Mouse (Mus musculus) forebrain, embryonic 14.5 days (tissue): ENCODE measurements around the gene Hip1r. TPM values are rescaled to one million over a fixed set of nuclear protein-coding genes. Genes with fewer than 3 reads are reported as not detected.

ENCODE experiments used
- ATAC-seq: fragments of 200-750 bp; cut with Nextera tagmentation; 2 replicates; pipeline ENCODE4 v1.8.0; 2017; ENCODE audit warnings: mild to moderate bottlenecking, moderate library complexity
- DNase-seq: peaks from one replicate; pipeline ENCODE4 v3.0.0-alpha.2; 2015; ENCODE audit warnings: low spot score
- H3K27ac ChIP-seq: fragments of 300-500 bp; sonication (generic); 2 replicates; pipeline ENCODE4 v1.5.1; 2014; ENCODE audit warnings: low read depth, mild to moderate bottlenecking, control low read depth, low read length, moderate library complexity
- H3K27me3 ChIP-seq: fragments of 300-500 bp; sonication (generic); replicated peaks from 2 replicates; pipeline ENCODE4 v1.6.1; 2014; ENCODE audit warnings: low read length, control low read depth, mixed read lengths; ENCODE audit not compliant: control insufficient read depth, insufficient read depth
- H3K36me3 ChIP-seq: fragments of 300-500 bp; sonication (generic); 2 replicates; pipeline ENCODE4 v1.6.1; 2014; ENCODE audit warnings: low read length, control low read depth; ENCODE audit not compliant: control insufficient read depth, insufficient read depth
- H3K4me1 ChIP-seq: fragments of 300-500 bp; sonication (generic); 2 replicates; pipeline ENCODE4 v1.6.1; 2014; ENCODE audit warnings: antibody characterized with exemption, low read length, control low read depth; ENCODE audit not compliant: control insufficient read depth, insufficient read depth
- H3K4me2 ChIP-seq: fragments of 300-500 bp; sonication (generic); 2 replicates; pipeline ENCODE4 v1.6.1; 2014; ENCODE audit warnings: mild to moderate bottlenecking, control low read depth, low read length
- H3K4me3 ChIP-seq: fragments of 300-500 bp; sonication (generic); 2 replicates; pipeline ENCODE4 v1.5.1; 2014; ENCODE audit warnings: low read depth, low read length, control low read depth
- H3K9ac ChIP-seq: fragments of 300-500 bp; sonication (generic); 2 replicates; pipeline ENCODE4 v1.6.1; 2014; ENCODE audit warnings: mild to moderate bottlenecking, low read length, control low read depth, moderate library complexity
- H3K9me3 ChIP-seq: fragments of 300-500 bp; sonication (generic); replicated peaks from 2 replicates; pipeline ENCODE4 v1.6.1; 2016; ENCODE audit warnings: low read length, control low read depth, mixed read lengths; ENCODE audit not compliant: control insufficient read depth
- WGBS: fragments of 180-500 bp; shearing (Covaris S2); extraction: QIAGEN DNeasy Blood & Tissue Kit; methylation state at CpG from one replicate; pipeline ENCODE4 v1.1.7; 2014; 5-methylcytosine and 5-hydroxymethylcytosine counted together
- polyA plus RNA-seq: library from polyadenylated mRNA; unstranded; fragments of >200 nt; fragmentation: Nextera tagmentation; extraction: Ambion mirVana; gene quantifications from 2 replicates; pipeline ENCODE4 v1.2.1, GENCODE M21; 2014

Gene Hip1r
- polyA plus RNA-seq, 1 experiment from 2014 or later: 12.4 TPM

DNA sequence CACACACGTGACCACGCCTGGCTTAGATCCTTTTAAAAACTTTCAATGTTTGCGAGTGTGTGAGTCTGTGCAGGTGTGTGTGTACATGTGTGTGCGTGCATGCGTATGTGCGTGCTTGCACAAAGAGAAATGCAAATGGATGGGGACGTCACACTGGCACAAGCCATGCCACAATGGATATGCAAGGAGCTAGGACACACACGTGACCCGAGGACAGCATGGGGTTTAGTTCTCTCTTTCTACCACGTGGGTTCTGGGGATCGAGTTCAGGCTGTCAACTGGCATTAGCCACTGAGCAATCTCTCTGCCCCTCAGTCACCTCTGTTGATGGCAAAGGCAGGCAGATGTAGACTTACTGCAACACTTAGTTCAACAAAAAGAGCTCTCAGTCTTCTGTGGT is 48.3 kb downstream of the Hip1r start:
- no peak overlapping the region for H3K9ac ChIP-seq
- no peak overlapping the region; the same call in 1 of the 2 replicates for H3K27ac ChIP-seq
- ATAC-seq (no peak), DNase-seq (no peak)
- H3K9me3 ChIP-seq: no peaks in the 10 kb centered on the region
- no peak overlapping the region for H3K4me2 ChIP-seq
- H3K36me3 ChIP-seq: peaks cover 31% of the 10 kb centered on the region
- no peaks in the 10 kb centered on the region for H3K27me3 ChIP-seq
- WGBS: 88% methylated on average over 11 of the region's 11 CpGs
- peaks cover 41% of the 10 kb centered on the region for H3K4me1 ChIP-seq
- H3K4me3 ChIP-seq: no peak overlapping the region

- Histone ChIP-seq H3K9ac (no peak overlapping the region), H3K4me3 (no peak overlapping the region), H3K4me2 (no peak overlapping the region), H3K4me1 (peaks cover 40% of the 10 kb centered on the region), H3K36me3 (peaks cover 30% of the 10 kb centered on the region), H3K27ac (no peak overlapping the region), H3K27me3 (no peaks in the 10 kb centered on the region), H3K9me3 (no peaks in the 10 kb centered on the region)
- 85% methylated on average over 7 of the region's 7 CpGs for WGBS
- no peak for DNase-seq
- no peak for ATAC-seq
Measured at GRCm38 (mm10) chr5:124022365-124022764, 48.9 kb downstream of the Hip1r start.

GRCm38 (mm10) chr5:124024677-124025076 is 51.2 kb downstream of the Hip1r start:
- no peaks in the 10 kb centered on the region for H3K9me3 ChIP-seq
- WGBS: 81% methylated on average over 6 of the region's 6 CpGs
- DNase-seq (no peak), ATAC-seq (no peak)
- no peak overlapping the region for H3K27ac ChIP-seq
- H3K9ac ChIP-seq: peak overlapping the region; percentile 29; the same call in 1 of the 2 replicates
- H3K4me2 ChIP-seq: no peak overlapping the region
- H3K4me3 ChIP-seq: no peak overlapping the region
- peaks cover 23% of the 10 kb centered on the region for H3K36me3 ChIP-seq
- H3K4me1 ChIP-seq: peaks cover 52% of the 10 kb centered on the region
- no peaks in the 10 kb centered on the region for H3K27me3 ChIP-seq

DNA sequence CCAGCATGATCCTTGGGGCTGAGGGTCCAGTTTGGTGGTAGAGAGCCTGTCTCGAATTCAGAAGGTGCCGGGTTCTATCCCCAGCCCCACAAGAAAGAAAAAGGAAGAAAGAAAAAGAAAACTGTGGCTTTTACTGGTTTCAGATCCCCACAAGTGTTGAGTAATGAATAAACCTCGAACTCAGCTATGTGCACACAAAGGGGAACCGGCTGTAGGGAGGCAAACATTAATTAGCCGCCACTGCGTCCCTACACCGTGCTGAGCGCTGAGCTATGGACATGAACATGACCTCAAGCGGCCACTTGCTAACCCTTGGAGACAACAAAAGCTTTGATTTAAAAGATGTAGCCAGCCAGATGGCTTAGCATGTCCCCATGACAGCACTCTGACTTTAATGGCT is 51.7 kb downstream of the Hip1r start:
- H3K36me3 ChIP-seq: peaks cover 23% of the 10 kb centered on the region
- ATAC-seq: no peak
- H3K4me3 ChIP-seq: no peak overlapping the region
- H3K4me2 ChIP-seq: no peak overlapping the region
- H3K27me3 ChIP-seq: no peaks in the 10 kb centered on the region
- 39% methylated on average over 9 of the region's 9 CpGs for WGBS
- peaks cover 53% of the 10 kb centered on the region for H3K4me1 ChIP-seq
- no peaks in the 10 kb centered on the region for H3K9me3 ChIP-seq
- DNase-seq: no peak
- H3K27ac ChIP-seq: no peak overlapping the region; the same call in 1 of the 2 replicates
- no peak overlapping the region for H3K9ac ChIP-seq

- no peaks in the 10 kb centered on the region for H3K9me3 ChIP-seq
- H3K4me2 ChIP-seq: peak overlapping the region; percentile 4; the same call in 1 of the 2 replicates
- peaks cover 55% of the 10 kb centered on the region for H3K4me1 ChIP-seq
- no peak for DNase-seq
- no peak for ATAC-seq
- no peak overlapping the region for H3K4me3 ChIP-seq
- no peaks in the 10 kb centered on the region for H3K27me3 ChIP-seq
- peaks cover 23% of the 10 kb centered on the region for H3K36me3 ChIP-seq
- WGBS: 87% methylated on average over 15 of the region's 15 CpGs
- no peak overlapping the region; the same call in 1 of the 2 replicates for H3K9ac ChIP-seq
- H3K27ac ChIP-seq: peak overlapping the region; percentile 56
Measured at GRCm38 (mm10) chr5:124025587-124026441, 52.4 kb downstream of the Hip1r start.

GRCm38 (mm10) chr5:124026568-124026967 is 53.1 kb downstream of the Hip1r start:
- Histone ChIP-seq H3K4me1 (peaks cover 55% of the 10 kb centered on the region), H3K9ac (no peak overlapping the region; the same call in 1 of the 2 replicates), H3K4me2 (peak overlapping the region; percentile 4; the same call in 1 of the 2 replicates)

GRCm38 (mm10) chr5:124027702-124028470 is 54.5 kb downstream of the Hip1r start:
- Histone ChIP-seq H3K4me3 (peak overlapping the region; percentile 1; the same call in 1 of the 2 replicates), H3K9ac (peak overlapping the region; percentile 33), H3K36me3 (peaks cover 11% of the 10 kb centered on the region), H3K27me3 (no peaks in the 10 kb centered on the region), H3K27ac (peak overlapping the region; percentile 74), H3K4me1 (peaks cover 55% of the 10 kb centered on the region), H3K9me3 (no peaks in the 10 kb centered on the region), H3K4me2 (peak overlapping the region; percentile 64)
- no peak for ATAC-seq
- 53% methylated on average over 19 of the region's 19 CpGs for WGBS
- DNase-seq: no peak

More at GRCm38 (mm10) chr5:124026568-124026967, 53.1 kb downstream of the Hip1r start:
- ATAC-seq: no peak
- no peak overlapping the region for H3K4me3 ChIP-seq
- no peaks in the 10 kb centered on the region for H3K9me3 ChIP-seq
- no peak for DNase-seq
- no peaks in the 10 kb centered on the region for H3K27me3 ChIP-seq
- 49% methylated on average over 5 of the region's 5 CpGs for WGBS
- H3K36me3 ChIP-seq: peaks cover 17% of the 10 kb centered on the region
- H3K27ac ChIP-seq: peak overlapping the region; percentile 56

DNA sequence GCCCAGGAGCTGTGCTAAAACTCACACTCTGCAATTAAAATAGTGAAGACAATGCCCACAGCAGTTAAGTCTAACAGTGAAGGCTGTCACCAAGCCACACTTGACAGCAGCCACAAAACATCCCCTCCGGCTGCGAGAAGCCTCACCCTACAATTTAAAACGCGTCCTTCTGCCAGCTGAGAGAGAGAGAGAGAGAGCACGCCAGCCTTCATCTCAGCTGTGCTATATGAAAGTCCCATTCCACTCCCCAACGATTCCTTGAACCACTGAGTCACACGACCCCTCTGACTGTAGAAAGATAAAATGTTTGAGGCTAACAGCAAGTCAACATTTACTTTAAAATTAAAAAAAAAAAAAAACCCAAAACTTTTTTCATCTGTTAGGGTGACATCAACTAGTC is 55.3 kb downstream of the Hip1r start:
- H3K36me3 ChIP-seq: peaks cover 11% of the 10 kb centered on the region
- peak overlapping the region; percentile 33 for H3K9ac ChIP-seq
- peaks cover 53% of the 10 kb centered on the region for H3K4me1 ChIP-seq
- peak overlapping the region; percentile 1; the same call in 1 of the 2 replicates for H3K4me3 ChIP-seq
- ATAC-seq (peak; percentile 25; the same call in 1 of the 2 replicates), DNase-seq (peak; percentile 75)
- H3K9me3 ChIP-seq: no peaks in the 10 kb centered on the region
- peak overlapping the region; percentile 64 for H3K4me2 ChIP-seq
- no peaks in the 10 kb centered on the region for H3K27me3 ChIP-seq
- WGBS: 24% methylated on average over 7 of the region's 7 CpGs
- peak overlapping the region; percentile 74 for H3K27ac ChIP-seq
